In genomic region chr4:53864098-53864820, GRCm38 (mm10) we compare ENCODE assay signal across 25 mouse cellular contexts. TPM values are rescaled to one million over a fixed set of nuclear protein-coding genes. Genes with fewer than 3 reads are reported as not detected.
A peak's percentile ranks its signal among the peaks of the same experiment; 100 is the strongest.
DNase-seq lines count a peak whose midpoint lies in the region; ATAC-seq and TF ChIP-seq lines count a peak whose summit lies in the region.
"Had no signal": no experiment of that assay in that cellular context is flagged by ENCODE, and none has a peak within 500 bp of the region (broad histone marks: within the 10 kb centered on the region; RNA-seq: fewer than 3 reads in every experiment).

No protein-coding gene starts in this region.

- ATAC-seq in kidney, embryonic 15.5 days (replicated peaks; ENCODE audit: low FRiP score) = peak; percentile 40; the same call in 1 of the 2 replicates
- ATAC-seq: forebrain, embryonic 13.5 days; forebrain, embryonic 16.5 days; intestine, postnatal 0 days had no signal

- no peak for DNase-seq in gastrocnemius, adult 2 months
- no peak for DNase-seq in gastrocnemius, postnatal 14 days
- DNase-seq in kidney, adult 9 months = no peak
- DNase-seq in ES-CJ7 (ENCODE audit: low read depth, low spot score) (peak; percentile 88), ZHBTc4 (ENCODE audit: low read depth, low spot score) (peak; percentile 88)
- no peak for DNase-seq in testis, postnatal 14 days (ENCODE audit: low spot score)
- DNase-seq in Muller cell, postnatal 12 days (ENCODE audit: inconsistent ontology term) = no peak
- DNase-seq: adrenal gland, postnatal 10 days; adrenal gland, postnatal 36 days; cerebellum, adult 18-20 months; cerebellum, adult 9-10 months; cerebellum, postnatal 14 days; gastrocnemius, postnatal 25 days; heart, adult 2 months; heart, postnatal 10 days; heart, postnatal 4 days had no signal

- no peak for TF ChIP-seq CTCF in gastrocnemius, adult 2 months (IDR thresholded peaks at IDR 0.05)

- H3K9ac ChIP-seq in kidney, embryonic 15.5 days = no peak overlapping the region
- H3K9ac ChIP-seq: forebrain, embryonic 13.5 days; heart, embryonic 12.5 days; heart, embryonic 15.5 days; hindbrain, embryonic 15.5 days had no signal

- H3K27me3 ChIP-seq in kidney, embryonic 15.5 days = no peaks in the 10 kb centered on the region
- H3K27me3 ChIP-seq: forebrain, embryonic 13.5 days; heart, embryonic 12.5 days; heart, embryonic 15.5 days; hindbrain, embryonic 15.5 days had no signal

- whole genome bisulfite sequencing in kidney, embryonic 15.5 days = 77% methylated on average over 19 of the region's 19 CpGs

- no peaks in the 10 kb centered on the region for H3K4me1 ChIP-seq in kidney, embryonic 15.5 days
- H3K4me1 ChIP-seq: forebrain, embryonic 10.5 days; forebrain, embryonic 13.5 days; heart, embryonic 12.5 days; heart, embryonic 15.5 days; hindbrain, embryonic 15.5 days had no signal

- H3K9me3 ChIP-seq in kidney, embryonic 15.5 days (replicated peaks) = no peaks in the 10 kb centered on the region
- H3K9me3 ChIP-seq: forebrain, embryonic 10.5 days; forebrain, embryonic 13.5 days; G1E; heart, embryonic 12.5 days; heart, embryonic 15.5 days; hindbrain, embryonic 15.5 days had no signal

- intact Hi-C loops in gastrocnemius, adult 2 months (cut with DNase I) = no loop called here
- intact Hi-C loops in gastrocnemius, postnatal 14 days (cut with DNase I; ENCODE audit: low total_unique reads) = no loop called here

- no peaks in the 10 kb centered on the region for H3K36me3 ChIP-seq in kidney, embryonic 15.5 days
- H3K36me3 ChIP-seq: heart, embryonic 15.5 days; hindbrain, embryonic 15.5 days had no signal

- peak overlapping the region; percentile 41; the same call in 1 of the 2 replicates for H3K27ac ChIP-seq in gastrocnemius, adult 2 months
- H3K27ac ChIP-seq in kidney, embryonic 15.5 days = no peak overlapping the region
- H3K27ac ChIP-seq: forebrain, embryonic 10.5 days; forebrain, embryonic 13.5 days; heart, adult 2 months; heart, embryonic 15.5 days; hindbrain, embryonic 15.5 days had no signal

- H3K4me3 ChIP-seq in gastrocnemius, adult 2 months = no peak overlapping the region
- no peak overlapping the region for H3K4me3 ChIP-seq in kidney, embryonic 15.5 days (replicated peaks)
- H3K4me3 ChIP-seq: forebrain, embryonic 10.5 days; forebrain, embryonic 13.5 days; heart, adult 2 months; heart, embryonic 12.5 days; heart, embryonic 15.5 days; hindbrain, embryonic 15.5 days had no signal

- no peak overlapping the region for H3K4me2 ChIP-seq in kidney, embryonic 15.5 days
- H3K4me2 ChIP-seq: forebrain, embryonic 13.5 days; heart, embryonic 12.5 days; heart, embryonic 15.5 days; hindbrain, embryonic 15.5 days had no signal

RNA-seq across cellular contexts. Expression of gene Tmem38b, which starts 38.4 kb away (rescaled TPM):
- 10 to 100 TPM; 58.6 to 69.6 TPM for total RNA-seq in gastrocnemius, adult 2 months (2021)
- total RNA-seq in gastrocnemius, postnatal 14 days (2021) = 10 to 100 TPM; 47.0 to 55.7 TPM
- 7.1 and 8.0 TPM in 2 replicates for polyA plus RNA-seq in kidney, embryonic 15.5 days (2015; fragmentation: Nextera tagmentation; extraction: Ambion mirVana)

Comparison
In these comparisons a context has a peak if more than half of its experiments do, and no peak if none do; other contexts are left out.
1. DNase-seq: peak in ES-CJ7 (single experiment) and ZHBTc4 (single experiment); none in gastrocnemius, adult 2 months (single experiment), gastrocnemius, postnatal 14 days (single experiment), kidney, adult 9 months (single experiment), testis, postnatal 14 days (single experiment) and Muller cell, postnatal 12 days (single experiment).